Mouse (Mus musculus) megakaryocyte, embryonic 14.5 days (primary cell): ENCODE data around the gene Scn3b.

Experiments
- FLI1 ChIP-seq: IDR thresholded peaks from 2 replicates; pipeline ENCODE4 v1.6.1; 2012; ENCODE audit warnings: low read length, inconsistent platforms, mixed read lengths
- GATA1 ChIP-seq: IDR thresholded peaks from 3 replicates; pipeline ENCODE4 v1.6.1; 2012; ENCODE audit warnings: mixed read lengths, low read length, inconsistent platforms, borderline replicate concordance

GRCm38 (mm10) chr9:40294866-40295265 is 25.8 kb downstream of the Scn3b start:
- TF ChIP-seq GATA1 (no peak), FLI1 (no peak)
